Mouse (Mus musculus): ENCODE results near the gene Ptprg.

- TF ChIP-seq POLR2A (IDR thresholded peaks at IDR 0.05; ENCODE audit: control insufficient read depth in 1 of 2, insufficient read depth in 1 of 2, low read depth in 1 of 2, low read length in 2 of 2, poor library complexity in 1 of 2), result no peak
- no peak for TF ChIP-seq ZC3H11A (IDR thresholded peaks at IDR 0.05; ENCODE audit: low read depth, low read length)
- no peak for TF ChIP-seq MEF2A (IDR thresholded peaks at IDR 0.05; ENCODE audit: extremely low read depth, insufficient replicate concordance, low read depth, low read length, poor library complexity, severe bottlenecking)
- TF ChIP-seq EP300 (IDR thresholded peaks at IDR 0.05; ENCODE audit: low read depth in 1 of 2, low read length in 2 of 2), result no peak
- no peak for TF ChIP-seq CTCF (IDR thresholded peaks at IDR 0.05 in 2 of 3, conservative IDR thresholded peaks at IDR 0.05 in 1 of 3; ENCODE audit: control insufficient read depth in 1 of 3, insufficient read depth in 1 of 3, low read depth in 2 of 3, low read length in 3 of 3, poor library complexity in 1 of 3, severe bottlenecking in 1 of 3)
- no peak for TF ChIP-seq GATA1 (IDR thresholded peaks at IDR 0.05; ENCODE audit: low read depth, low read length)
- no peak for TF ChIP-seq ZMIZ1 (IDR thresholded peaks at IDR 0.05; ENCODE audit: low read depth, low read length)
- TF ChIP-seq JUND (IDR thresholded peaks at IDR 0.05; ENCODE audit: low read depth, low read length), result no peak
- TF ChIP-seq BHLHE40 (IDR thresholded peaks at IDR 0.05; ENCODE audit: borderline replicate concordance, low read depth, low read length), result no peak
- TF ChIP-seq USF1 (IDR thresholded peaks at IDR 0.05; ENCODE audit: low read depth, low read length), result no peak
- TF ChIP-seq ELF1 (IDR thresholded peaks at IDR 0.05; ENCODE audit: low read depth, low read length), result no peak
Measured at GRCm38 (mm10) chr14:12188352-12188751, 635.0 kb downstream of the Ptprg start.
